Mouse (Mus musculus): ENCODE data around the gene Ttc7b. TPM values are rescaled to one million over a fixed set of nuclear protein-coding genes. Genes with fewer than 3 reads are reported as not detected.

Ttc7b gene
- total and polyA plus RNA-seq, 2 experiments: 7.7 to 10.7 TPM

DNA sequence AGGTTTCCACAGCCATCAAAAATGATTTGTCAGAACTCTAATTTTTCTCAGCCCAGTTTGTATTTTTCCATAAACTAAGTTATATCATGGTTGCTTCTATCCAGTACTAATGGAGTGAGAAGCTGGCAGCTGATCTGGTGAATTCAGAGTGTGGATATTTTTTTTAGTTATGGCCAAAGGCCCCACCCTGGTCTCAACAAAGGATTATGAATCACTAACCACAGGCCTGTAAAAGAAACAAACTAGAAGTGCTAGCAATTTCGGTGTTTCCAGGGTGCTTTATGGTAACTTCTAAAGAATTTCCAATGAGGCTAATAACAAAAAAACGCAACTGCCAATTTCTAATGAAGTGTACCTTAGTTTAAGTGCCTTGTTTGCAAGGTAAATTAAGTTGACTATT is 142.4 kb downstream of the Ttc7b start:
- TF ChIP-seq POLR2A (IDR thresholded peaks at IDR 0.05; ENCODE audit: extremely low read depth, insufficient read depth, low read length) (no peak), CTCF (IDR thresholded peaks at IDR 0.05; ENCODE audit: low read depth, low read length) (no peak)
- no peaks in the 10 kb centered on the region for H3K79me2 ChIP-seq (ENCODE audit: control insufficient read depth, insufficient read depth, low read length)
- WGBS: 93% methylated on average over 2 of the region's 2 CpGs
- no peaks in the 10 kb centered on the region for H3K27me3 ChIP-seq (ENCODE audit: control insufficient read depth, insufficient read depth, low read length)
- no peaks in the 10 kb centered on the region for H3K4me1 ChIP-seq (ENCODE audit: control insufficient read depth, insufficient read depth, low read length)
- H3K9ac ChIP-seq (ENCODE audit: low read depth, low read length): no peak overlapping the region
- no peak for DNase-seq (ENCODE audit: extremely low read depth, low read depth, low spot score)
- H3K4me3 ChIP-seq (ENCODE audit: insufficient read depth, low read depth, low read length): no peak overlapping the region
- H3K27ac ChIP-seq (replicated peaks; ENCODE audit: insufficient read depth, low read depth, low read length): no peak overlapping the region
- H3K36me3 ChIP-seq (ENCODE audit: control insufficient read depth, insufficient read depth, low read length): peaks cover 42% of the 10 kb centered on the region

DNA sequence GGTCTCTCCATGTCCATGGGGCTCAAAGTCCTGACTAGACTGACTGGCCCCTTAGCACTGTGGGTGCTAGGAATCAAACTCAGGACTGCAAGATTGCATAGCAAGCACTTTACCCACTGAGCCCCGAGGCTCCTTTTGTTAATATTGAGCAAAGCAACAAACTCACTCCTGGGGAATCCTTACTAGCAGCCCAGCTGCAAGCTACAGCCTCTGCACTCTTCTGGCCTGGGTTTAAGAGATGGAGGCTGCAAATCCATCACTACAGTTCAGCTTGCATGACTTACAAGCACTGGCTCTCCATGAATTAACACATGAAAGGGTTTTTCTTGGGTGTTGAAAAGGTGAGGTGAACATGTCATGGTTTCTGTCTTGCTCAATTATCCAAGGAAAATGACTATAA is 142.8 kb downstream of the Ttc7b start:
- peaks cover 42% of the 10 kb centered on the region for H3K36me3 ChIP-seq (ENCODE audit: control insufficient read depth, insufficient read depth, low read length)
- no peak for DNase-seq (ENCODE audit: extremely low read depth, low read depth, low spot score)
- no peak for TF ChIP-seq CTCF (IDR thresholded peaks at IDR 0.05; ENCODE audit: low read depth, low read length)
- TF ChIP-seq POLR2A (IDR thresholded peaks at IDR 0.05; ENCODE audit: extremely low read depth, insufficient read depth, low read length): no peak
- no peaks in the 10 kb centered on the region for H3K79me2 ChIP-seq (ENCODE audit: control insufficient read depth, insufficient read depth, low read length)
- 67% methylated on average over 1 of the region's 1 CpGs for WGBS
- H3K27ac ChIP-seq (replicated peaks; ENCODE audit: insufficient read depth, low read depth, low read length): no peak overlapping the region
- H3K4me3 ChIP-seq (ENCODE audit: insufficient read depth, low read depth, low read length): no peak overlapping the region
- H3K4me1 ChIP-seq (ENCODE audit: control insufficient read depth, insufficient read depth, low read length): no peaks in the 10 kb centered on the region
- no peak overlapping the region for H3K9ac ChIP-seq (ENCODE audit: low read depth, low read length)
- no peaks in the 10 kb centered on the region for H3K27me3 ChIP-seq (ENCODE audit: control insufficient read depth, insufficient read depth, low read length)

DNA sequence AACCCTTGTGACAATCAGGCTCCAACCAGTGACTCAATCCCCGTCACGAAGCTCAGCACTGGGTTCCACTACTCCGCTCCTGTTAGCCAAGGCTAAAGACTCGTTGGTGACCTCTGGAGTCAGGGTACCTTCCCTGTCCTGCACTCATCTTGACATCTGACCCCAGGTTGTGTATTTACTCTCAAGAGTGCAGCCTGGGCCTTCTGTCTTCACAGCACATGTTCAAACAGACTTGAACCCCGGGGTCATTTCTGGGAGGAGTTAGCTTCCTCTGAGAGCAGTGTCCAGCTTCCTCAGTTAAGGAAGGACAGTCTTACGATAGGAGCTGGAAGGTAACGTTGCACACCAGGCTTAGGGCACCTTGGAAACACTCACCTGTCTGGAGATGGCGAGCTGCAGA is 144.8 kb downstream of the Ttc7b start:
- no peaks in the 10 kb centered on the region for H3K27me3 ChIP-seq (ENCODE audit: control insufficient read depth, insufficient read depth, low read length)
- H3K4me3 ChIP-seq (ENCODE audit: insufficient read depth, low read depth, low read length): no peak overlapping the region
- no peaks in the 10 kb centered on the region for H3K79me2 ChIP-seq (ENCODE audit: control insufficient read depth, insufficient read depth, low read length)
- 83% methylated on average over 8 of the region's 8 CpGs for WGBS
- no peak overlapping the region for H3K27ac ChIP-seq (replicated peaks; ENCODE audit: insufficient read depth, low read depth, low read length)
- DNase-seq (ENCODE audit: extremely low read depth, low read depth, low spot score): no peak
- no peak for TF ChIP-seq CTCF (IDR thresholded peaks at IDR 0.05; ENCODE audit: low read depth, low read length)
- no peak for TF ChIP-seq POLR2A (IDR thresholded peaks at IDR 0.05; ENCODE audit: extremely low read depth, insufficient read depth, low read length)
- no peak overlapping the region for H3K9ac ChIP-seq (ENCODE audit: low read depth, low read length)
- peaks cover 48% of the 10 kb centered on the region for H3K36me3 ChIP-seq (ENCODE audit: control insufficient read depth, insufficient read depth, low read length)
- no peaks in the 10 kb centered on the region for H3K4me1 ChIP-seq (ENCODE audit: control insufficient read depth, insufficient read depth, low read length)

DNA sequence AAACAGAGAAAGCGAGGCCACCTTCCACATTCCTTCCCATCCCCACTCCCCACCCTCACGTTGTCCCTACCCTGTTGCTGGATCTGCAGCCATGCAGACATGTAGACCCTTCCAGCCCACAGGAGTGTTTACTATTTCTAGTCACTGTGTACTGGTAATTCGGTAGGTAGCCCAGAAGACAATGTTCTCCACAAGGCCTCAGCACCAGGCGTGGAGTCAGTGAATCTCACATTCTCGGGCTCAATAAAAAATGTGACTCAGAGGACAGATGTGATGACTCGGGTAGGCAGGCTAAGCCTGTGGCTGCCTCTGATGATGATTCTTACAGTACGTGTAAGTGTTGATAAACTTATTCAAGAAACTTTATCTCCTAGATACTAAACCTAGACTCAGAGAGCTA is 147.8 kb downstream of the Ttc7b start:
- no peak overlapping the region for H3K9ac ChIP-seq (ENCODE audit: low read depth, low read length)
- DNase-seq (ENCODE audit: extremely low read depth, low read depth, low spot score): no peak
- H3K79me2 ChIP-seq (ENCODE audit: control insufficient read depth, insufficient read depth, low read length): no peaks in the 10 kb centered on the region
- no peak overlapping the region for H3K27ac ChIP-seq (replicated peaks; ENCODE audit: insufficient read depth, low read depth, low read length)
- H3K27me3 ChIP-seq (ENCODE audit: control insufficient read depth, insufficient read depth, low read length): no peaks in the 10 kb centered on the region
- TF ChIP-seq CTCF (IDR thresholded peaks at IDR 0.05; ENCODE audit: low read depth, low read length) (no peak), POLR2A (IDR thresholded peaks at IDR 0.05; ENCODE audit: extremely low read depth, insufficient read depth, low read length) (no peak)
- no peaks in the 10 kb centered on the region for H3K4me1 ChIP-seq (ENCODE audit: control insufficient read depth, insufficient read depth, low read length)
- 83% methylated on average over 7 of the region's 7 CpGs for WGBS
- H3K4me3 ChIP-seq (ENCODE audit: insufficient read depth, low read depth, low read length): no peak overlapping the region
- peaks cover 58% of the 10 kb centered on the region for H3K36me3 ChIP-seq (ENCODE audit: control insufficient read depth, insufficient read depth, low read length)

DNA sequence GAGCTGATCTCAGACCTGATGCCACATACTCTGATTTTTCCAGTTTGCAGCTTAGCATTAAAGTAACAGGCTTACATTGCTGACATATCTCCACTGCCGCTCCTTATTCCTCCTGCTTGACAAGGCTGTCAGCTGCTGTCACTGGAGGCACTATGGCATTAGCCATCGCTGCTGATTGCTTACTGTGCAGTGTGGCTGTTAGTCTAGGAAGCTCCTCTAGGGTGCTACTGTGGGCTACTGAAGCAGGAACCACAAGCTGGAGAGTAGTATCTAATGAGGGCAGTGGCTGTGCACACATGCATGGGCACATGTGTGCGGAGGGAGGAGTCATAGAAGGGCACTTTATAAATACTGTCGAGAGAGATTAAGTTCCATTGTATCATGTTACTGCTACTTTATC is 148.6 kb downstream of the Ttc7b start:
- Histone ChIP-seq H3K4me3 (ENCODE audit: insufficient read depth, low read depth, low read length) (no peak overlapping the region), H3K4me1 (ENCODE audit: control insufficient read depth, insufficient read depth, low read length) (no peaks in the 10 kb centered on the region), H3K36me3 (ENCODE audit: control insufficient read depth, insufficient read depth, low read length) (peaks cover 57% of the 10 kb centered on the region), H3K9ac (ENCODE audit: low read depth, low read length) (no peak overlapping the region), H3K27ac (replicated peaks; ENCODE audit: insufficient read depth, low read depth, low read length) (no peak overlapping the region), H3K27me3 (ENCODE audit: control insufficient read depth, insufficient read depth, low read length) (no peaks in the 10 kb centered on the region), H3K79me2 (ENCODE audit: control insufficient read depth, insufficient read depth, low read length) (no peaks in the 10 kb centered on the region)
- no peak for TF ChIP-seq CTCF (IDR thresholded peaks at IDR 0.05; ENCODE audit: low read depth, low read length)
- TF ChIP-seq POLR2A (IDR thresholded peaks at IDR 0.05; ENCODE audit: extremely low read depth, insufficient read depth, low read length): no peak
- DNase-seq (ENCODE audit: extremely low read depth, low read depth, low spot score): no peak
- WGBS: 87% methylated on average over 4 of the region's 4 CpGs

DNA sequence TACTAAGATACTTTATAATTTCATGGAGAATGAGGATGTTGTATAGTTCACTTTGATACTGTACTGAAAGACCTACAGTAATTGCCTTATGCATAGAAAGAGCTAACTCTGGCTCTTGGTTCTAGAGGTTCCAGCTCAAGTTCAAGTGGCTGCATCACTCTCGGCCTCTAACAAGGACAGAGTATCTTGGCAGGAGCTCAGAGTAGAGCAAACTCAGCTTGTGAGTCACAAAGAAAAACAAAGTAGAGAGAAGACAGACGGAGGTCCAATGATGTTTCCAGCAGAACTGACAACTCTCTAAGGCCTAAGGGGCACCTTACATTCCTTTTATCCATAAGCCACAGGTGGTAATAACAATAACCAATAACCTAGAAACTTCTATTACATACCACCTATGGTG is 150.8 kb downstream of the Ttc7b start:
- H3K27me3 ChIP-seq (ENCODE audit: control insufficient read depth, insufficient read depth, low read length): no peaks in the 10 kb centered on the region
- no peak overlapping the region for H3K9ac ChIP-seq (ENCODE audit: low read depth, low read length)
- H3K4me1 ChIP-seq (ENCODE audit: control insufficient read depth, insufficient read depth, low read length): no peaks in the 10 kb centered on the region
- WGBS: 92% methylated on average over 2 of the region's 2 CpGs
- H3K27ac ChIP-seq (replicated peaks; ENCODE audit: insufficient read depth, low read depth, low read length): no peak overlapping the region
- TF ChIP-seq CTCF (IDR thresholded peaks at IDR 0.05; ENCODE audit: low read depth, low read length): no peak
- TF ChIP-seq POLR2A (IDR thresholded peaks at IDR 0.05; ENCODE audit: extremely low read depth, insufficient read depth, low read length): no peak
- H3K79me2 ChIP-seq (ENCODE audit: control insufficient read depth, insufficient read depth, low read length): no peaks in the 10 kb centered on the region
- peaks cover 61% of the 10 kb centered on the region for H3K36me3 ChIP-seq (ENCODE audit: control insufficient read depth, insufficient read depth, low read length)
- DNase-seq (ENCODE audit: extremely low read depth, low read depth, low spot score): no peak
- no peak overlapping the region for H3K4me3 ChIP-seq (ENCODE audit: insufficient read depth, low read depth, low read length)
